Mouse (Mus musculus): ENCODE measurements at regions not wholly inside any gene's neighbourhood (a gene's known extent, or its start where the extent isn't known, plus 50 kb on each side); places are given as distances from the start of the nearest gene placed in this dataset.

- DNase-seq (ENCODE audit: low spot score in 2 of 2) = peak; percentile 12 to 22
Observed at GRCm38 (mm10) chr9:101807249-101807648, 54.4 kb upstream of the 9630041A04Rik start.

- DNase-seq (ENCODE audit: low spot score in 2 of 2) = no peak
Observed at GRCm38 (mm10) chr9:101796718-101797117, 64.9 kb upstream of the 9630041A04Rik start.

GRCm38 (mm10) chr9:101796063-101796462 lies 65.6 kb upstream of the 9630041A04Rik start:
- no peak for DNase-seq (ENCODE audit: low spot score in 2 of 2)

GRCm38 (mm10) chr9:101795436-101795835 lies 66.2 kb upstream of the 9630041A04Rik start:
- no peak for DNase-seq (ENCODE audit: low spot score in 2 of 2)

GRCm38 (mm10) chr9:101790936-101791335 lies 70.7 kb upstream of the 9630041A04Rik start:
- DNase-seq (ENCODE audit: low spot score in 2 of 2) = no peak

- no peak for DNase-seq (ENCODE audit: low spot score in 2 of 2)
Observed at GRCm38 (mm10) chr9:101740949-101741605, 120.6 kb upstream of the 9630041A04Rik start.

GRCm38 (mm10) chr9:101739322-101739721 lies 122.3 kb upstream of the 9630041A04Rik start:
- no peak for DNase-seq (ENCODE audit: low spot score in 2 of 2)

GRCm38 (mm10) chr9:101734271-101734670 lies 127.4 kb upstream of the 9630041A04Rik start:
- no peak for DNase-seq (ENCODE audit: low spot score in 2 of 2)

GRCm38 (mm10) chr9:101733611-101734225 lies 127.9 kb upstream of the 9630041A04Rik start:
- no peak for DNase-seq (ENCODE audit: low spot score in 2 of 2)

GRCm38 (mm10) chr9:101730136-101730535 lies 131.5 kb upstream of the 9630041A04Rik start:
- DNase-seq (ENCODE audit: low spot score in 2 of 2) = no peak

- peak in 1 of 2 experiments; percentile 10 for DNase-seq (ENCODE audit: low spot score in 2 of 2)
Observed at GRCm38 (mm10) chr9:101717911-101718310, 143.7 kb upstream of the 9630041A04Rik start.

- DNase-seq (ENCODE audit: low spot score in 2 of 2) = no peak
Observed at GRCm38 (mm10) chr9:101716326-101716725, 145.3 kb upstream of the 9630041A04Rik start.

- no peak for DNase-seq (ENCODE audit: low spot score in 2 of 2)
Observed at GRCm38 (mm10) chr9:101714805-101715204, 146.8 kb upstream of the 9630041A04Rik start.

GRCm38 (mm10) chr9:101710611-101711071 lies 151.0 kb upstream of the 9630041A04Rik start:
- DNase-seq (ENCODE audit: low spot score in 2 of 2) = no peak

- no peak for DNase-seq (ENCODE audit: low spot score in 2 of 2)
Observed at GRCm38 (mm10) chr9:101700368-101700767, 161.3 kb upstream of the 9630041A04Rik start.

- DNase-seq (ENCODE audit: low spot score in 2 of 2) = no peak
Observed at GRCm38 (mm10) chr9:101694054-101694453, 167.6 kb upstream of the 9630041A04Rik start.

GRCm38 (mm10) chr9:101691336-101691735 lies 170.3 kb upstream of the 9630041A04Rik start:
- no peak for DNase-seq (ENCODE audit: low spot score in 2 of 2)

GRCm38 (mm10) chr9:101690916-101691315 lies 170.7 kb upstream of the 9630041A04Rik start:
- DNase-seq (ENCODE audit: low spot score in 2 of 2) = no peak

- no peak for DNase-seq (ENCODE audit: low spot score in 2 of 2)
Observed at GRCm38 (mm10) chr9:101690402-101690861, 171.2 kb upstream of the 9630041A04Rik start.

- DNase-seq (ENCODE audit: low spot score in 2 of 2) = peak; percentile 86 to 94
Observed at GRCm38 (mm10) chr9:101689532-101690401, 171.9 kb upstream of the 9630041A04Rik start.

GRCm38 (mm10) chr9:101687226-101687625 lies 174.4 kb upstream of the 9630041A04Rik start:
- no peak for DNase-seq (ENCODE audit: low spot score in 2 of 2)

GRCm38 (mm10) chr9:101677563-101677962 lies 184.1 kb upstream of the 9630041A04Rik start:
- DNase-seq (ENCODE audit: low spot score in 2 of 2) = no peak

Data from frontal cortex, postnatal 10 days (tissue).